Mouse (Mus musculus): Measurements from ENCODE around the gene Mccc1. TPM values are rescaled to one million over a fixed set of nuclear protein-coding genes. Genes with fewer than 3 reads are reported as not detected.

Mccc1 gene
- polyA plus RNA-seq, 1 experiment from 2014 or later = 86.7 TPM

DNA sequence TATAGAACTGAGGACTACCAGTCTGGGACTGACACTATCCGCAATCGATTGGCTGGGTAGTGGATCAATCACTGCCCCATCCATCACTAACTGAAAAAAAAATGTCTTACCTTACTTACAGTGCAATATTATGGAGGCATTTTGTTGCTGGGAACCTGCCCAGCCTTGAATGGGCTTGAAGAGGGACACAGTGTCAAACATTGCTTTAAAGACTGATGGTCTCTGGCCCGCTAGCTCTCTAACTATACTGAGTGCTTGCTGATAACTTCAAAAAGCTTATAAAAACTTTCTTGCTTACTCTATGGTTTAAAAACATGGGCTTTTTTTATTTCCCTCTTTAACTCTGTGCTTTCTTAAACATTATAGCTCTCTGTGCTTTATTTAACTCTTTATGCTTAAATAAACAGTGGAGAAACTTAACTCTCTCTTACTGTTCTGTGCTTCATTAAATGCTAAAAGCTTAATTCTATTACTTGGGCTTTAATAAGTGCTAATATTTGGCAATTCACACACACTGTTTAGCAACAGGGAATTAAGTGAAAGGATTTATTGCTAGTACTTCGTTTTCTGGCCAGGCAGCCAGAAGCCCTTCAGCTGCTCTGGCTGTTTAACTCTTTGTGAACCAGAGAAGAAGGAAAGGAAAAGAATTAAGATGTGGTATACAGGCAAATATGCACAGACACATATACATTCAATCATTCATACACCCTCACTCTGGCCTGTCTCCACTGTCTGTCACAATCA lies 8.1 kb upstream of the Mccc1 start:
- no peak overlapping the region for H3K4me3 ChIP-seq (ENCODE audit: low read length)
- WGBS = 69% methylated on average over 4 of the region's 4 CpGs
- no peak overlapping the region for H3K4me2 ChIP-seq (ENCODE audit: low read depth, low read length)
- no peak overlapping the region for H3K27ac ChIP-seq (ENCODE audit: low read length)
- no peak overlapping the region for H3K9ac ChIP-seq (ENCODE audit: low read length)
- no peaks in the 10 kb centered on the region for H3K9me3 ChIP-seq (replicated peaks; ENCODE audit: control insufficient read depth, low read length)
- H3K4me1 ChIP-seq (ENCODE audit: control insufficient read depth, insufficient read depth, low read length) = peaks cover 4% of the 10 kb centered on the region
- no peaks in the 10 kb centered on the region for H3K36me3 ChIP-seq (ENCODE audit: control insufficient read depth, insufficient read depth)
- ATAC-seq (replicated peaks; ENCODE audit: extremely low read depth, insufficient read depth, low FRiP score) = no peak
- no peaks in the 10 kb centered on the region for H3K27me3 ChIP-seq (ENCODE audit: control insufficient read depth, insufficient read depth, low read length)

DNA sequence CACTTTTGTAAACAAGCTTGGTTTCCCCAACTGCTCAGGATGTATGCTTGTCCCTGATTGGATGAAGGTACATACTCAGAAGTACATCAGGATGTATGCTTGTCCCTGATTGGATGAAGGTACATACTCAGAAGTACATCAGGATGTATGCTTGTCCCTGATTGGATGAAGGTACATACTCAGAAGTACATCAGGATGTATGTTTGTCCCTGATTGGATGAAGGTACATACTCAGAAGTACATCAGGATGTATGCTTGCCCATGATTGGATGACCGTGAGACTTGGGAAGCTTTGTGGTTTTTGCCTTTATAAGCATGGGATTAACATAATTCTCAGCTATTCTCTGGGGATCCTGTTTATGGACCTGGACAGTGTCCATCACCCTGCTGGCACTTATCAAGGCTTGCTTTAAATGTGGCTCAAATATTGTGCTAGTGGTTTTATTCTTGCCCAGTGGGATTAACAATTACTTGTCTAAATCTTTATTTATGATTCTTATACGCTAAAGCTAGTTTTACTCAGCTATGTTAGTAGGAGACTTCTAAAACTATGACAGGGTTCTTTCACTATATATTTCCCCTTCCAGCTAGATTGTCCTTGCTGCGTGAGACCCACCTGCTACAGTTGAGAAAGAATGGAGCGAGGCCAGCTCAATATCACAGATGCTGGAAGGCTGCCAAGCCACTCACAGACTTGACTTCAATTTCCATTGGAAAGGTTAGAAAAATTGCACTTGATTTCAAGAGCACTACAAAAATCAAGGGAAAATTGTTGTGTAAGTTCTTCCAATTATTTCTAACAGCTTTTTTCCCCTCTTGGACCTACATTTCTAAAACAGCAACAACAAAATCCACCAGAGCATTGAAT lies 3.8 kb upstream of the Mccc1 start:
- ATAC-seq (replicated peaks; ENCODE audit: extremely low read depth, insufficient read depth, low FRiP score) = no peak
- H3K27me3 ChIP-seq (ENCODE audit: control insufficient read depth, insufficient read depth, low read length) = no peaks in the 10 kb centered on the region
- H3K9me3 ChIP-seq (replicated peaks; ENCODE audit: control insufficient read depth, low read length) = no peaks in the 10 kb centered on the region
- H3K4me2 ChIP-seq (ENCODE audit: low read depth, low read length) = no peak overlapping the region
- H3K27ac ChIP-seq (ENCODE audit: low read length) = peak overlapping the region; percentile 21; the same call in 1 of the 2 replicates
- H3K4me1 ChIP-seq (ENCODE audit: control insufficient read depth, insufficient read depth, low read length) = peaks cover 7% of the 10 kb centered on the region
- H3K36me3 ChIP-seq (ENCODE audit: control insufficient read depth, insufficient read depth) = no peaks in the 10 kb centered on the region
- no peak overlapping the region for H3K9ac ChIP-seq (ENCODE audit: low read length)
- 49% methylated on average over 4 of the region's 4 CpGs for WGBS
- no peak overlapping the region for H3K4me3 ChIP-seq (ENCODE audit: low read length)

DNA sequence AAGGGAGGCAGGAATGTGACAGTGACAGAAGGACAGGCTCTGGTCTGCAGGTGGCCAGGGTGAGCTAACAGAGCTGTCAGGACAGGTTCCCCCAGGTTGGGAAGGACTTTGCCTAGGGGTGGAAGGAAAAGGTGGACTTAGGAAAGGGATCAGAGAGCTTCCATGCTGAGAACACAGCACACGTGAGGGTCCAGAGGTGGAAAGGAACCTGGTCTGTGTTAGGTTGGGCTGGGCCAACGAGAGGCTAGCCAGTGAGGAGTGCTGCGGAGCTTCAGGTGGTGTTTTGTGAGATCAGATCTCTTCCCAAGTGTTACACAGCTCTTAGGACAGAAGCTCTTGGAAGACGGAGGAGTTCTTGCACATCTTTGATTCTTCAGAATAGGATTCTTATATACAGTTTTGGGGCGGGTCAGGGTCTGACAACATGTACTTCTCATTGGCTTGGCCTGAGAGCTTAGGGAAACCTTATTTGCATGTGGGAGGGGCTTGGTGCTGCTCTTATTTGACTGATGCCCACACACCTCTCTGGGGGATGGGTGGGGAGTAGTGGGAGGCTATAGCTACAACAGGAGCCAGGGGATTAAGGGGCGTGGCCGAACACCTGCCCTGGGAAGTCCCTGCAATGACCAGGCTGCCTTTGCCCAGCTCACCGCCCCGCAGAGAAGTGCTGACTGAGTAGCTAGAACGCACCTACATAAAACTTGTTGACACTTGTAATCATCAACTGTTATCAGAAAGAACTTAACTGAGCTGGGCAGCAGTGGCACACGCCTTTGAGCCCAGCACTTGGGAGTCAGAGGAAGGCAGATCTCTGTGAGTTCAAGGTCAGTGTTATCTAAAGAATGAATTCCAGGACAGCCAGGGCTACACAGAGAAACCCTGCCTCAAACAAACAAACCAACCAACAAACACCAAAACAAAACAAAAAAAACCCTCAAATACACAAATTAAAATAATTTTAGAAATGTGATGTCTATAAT lies 5.6 kb downstream of the Mccc1 start:
- peak overlapping the region; percentile 74 for H3K27ac ChIP-seq (ENCODE audit: low read length)
- no peaks in the 10 kb centered on the region for H3K9me3 ChIP-seq (replicated peaks; ENCODE audit: control insufficient read depth, low read length)
- ATAC-seq (replicated peaks; ENCODE audit: extremely low read depth, insufficient read depth, low FRiP score) = peak; percentile 72; the same call in 1 of the 2 replicates
- H3K36me3 ChIP-seq (ENCODE audit: control insufficient read depth, insufficient read depth) = peaks cover 7% of the 10 kb centered on the region; the same call in 1 of the 2 replicates
- no peak overlapping the region; the same call in 1 of the 2 replicates for H3K4me2 ChIP-seq (ENCODE audit: low read depth, low read length)
- H3K4me3 ChIP-seq (ENCODE audit: low read length) = no peak overlapping the region
- H3K9ac ChIP-seq (ENCODE audit: low read length) = no peak overlapping the region
- 49% methylated on average over 11 of the region's 11 CpGs for WGBS
- peaks cover 22% of the 10 kb centered on the region for H3K4me1 ChIP-seq (ENCODE audit: control insufficient read depth, insufficient read depth, low read length)
- no peaks in the 10 kb centered on the region for H3K27me3 ChIP-seq (ENCODE audit: control insufficient read depth, insufficient read depth, low read length)

DNA sequence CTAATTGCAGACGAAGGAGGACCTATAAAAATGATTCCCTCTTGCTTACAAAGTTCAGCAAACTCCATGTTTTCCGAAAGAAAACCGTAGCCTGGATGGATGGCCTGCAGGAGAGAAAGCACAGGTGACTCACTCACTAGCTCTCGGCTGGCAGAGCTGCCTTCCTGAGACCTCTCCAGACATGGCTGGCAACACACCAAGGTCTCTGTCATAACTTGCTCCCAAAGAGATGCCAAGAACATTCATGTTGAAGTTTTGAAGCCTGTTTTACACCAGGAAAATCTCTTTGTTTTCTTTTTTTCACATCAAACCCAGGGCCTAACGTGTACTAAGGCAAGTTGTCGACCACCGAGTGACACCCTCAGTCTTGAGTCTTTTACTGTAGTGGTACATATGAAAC lies 9.8 kb downstream of the Mccc1 start:
- no peak overlapping the region for H3K4me2 ChIP-seq (ENCODE audit: low read depth, low read length)
- H3K4me3 ChIP-seq (ENCODE audit: low read length) = no peak overlapping the region
- peaks cover 30% of the 10 kb centered on the region for H3K36me3 ChIP-seq (ENCODE audit: control insufficient read depth, insufficient read depth)
- H3K4me1 ChIP-seq (ENCODE audit: control insufficient read depth, insufficient read depth, low read length) = peaks cover 13% of the 10 kb centered on the region
- H3K27ac ChIP-seq (ENCODE audit: low read length) = no peak overlapping the region
- WGBS = 92% methylated on average over 7 of the region's 7 CpGs
- H3K9ac ChIP-seq (ENCODE audit: low read length) = no peak overlapping the region
- H3K27me3 ChIP-seq (ENCODE audit: control insufficient read depth, insufficient read depth, low read length) = no peaks in the 10 kb centered on the region
- no peak for ATAC-seq (replicated peaks; ENCODE audit: extremely low read depth, insufficient read depth, low FRiP score)
- H3K9me3 ChIP-seq (replicated peaks; ENCODE audit: control insufficient read depth, low read length) = no peaks in the 10 kb centered on the region

DNA sequence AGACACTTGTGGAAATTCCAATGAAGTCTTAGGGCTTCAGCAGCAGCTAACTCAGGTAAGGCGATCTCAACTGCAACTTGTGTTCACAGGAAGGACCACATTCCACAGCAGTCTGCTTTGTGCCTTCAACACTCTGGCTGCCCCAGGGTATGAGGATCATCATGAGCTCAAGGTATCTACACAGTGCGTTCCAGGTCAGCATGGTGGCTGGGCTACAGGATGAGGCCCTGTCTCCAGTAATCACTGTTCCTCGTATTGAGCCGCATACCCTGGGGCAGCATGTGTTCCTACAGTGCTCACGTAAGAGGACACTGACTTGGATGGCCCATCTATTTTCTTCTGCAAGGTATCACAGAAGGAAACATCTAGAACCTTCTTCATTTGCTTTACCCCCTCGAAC lies 12.4 kb downstream of the Mccc1 start:
- WGBS = 94% methylated on average over 6 of the region's 6 CpGs
- no peak overlapping the region for H3K4me3 ChIP-seq (ENCODE audit: low read length)
- peaks cover 36% of the 10 kb centered on the region for H3K36me3 ChIP-seq (ENCODE audit: control insufficient read depth, insufficient read depth)
- no peak overlapping the region for H3K27ac ChIP-seq (ENCODE audit: low read length)
- no peak for ATAC-seq (replicated peaks; ENCODE audit: extremely low read depth, insufficient read depth, low FRiP score)
- H3K4me1 ChIP-seq (ENCODE audit: control insufficient read depth, insufficient read depth, low read length) = no peaks in the 10 kb centered on the region
- H3K9me3 ChIP-seq (replicated peaks; ENCODE audit: control insufficient read depth, low read length) = no peaks in the 10 kb centered on the region
- H3K9ac ChIP-seq (ENCODE audit: low read length) = no peak overlapping the region
- H3K27me3 ChIP-seq (ENCODE audit: control insufficient read depth, insufficient read depth, low read length) = no peaks in the 10 kb centered on the region
- H3K4me2 ChIP-seq (ENCODE audit: low read depth, low read length) = no peak overlapping the region

DNA sequence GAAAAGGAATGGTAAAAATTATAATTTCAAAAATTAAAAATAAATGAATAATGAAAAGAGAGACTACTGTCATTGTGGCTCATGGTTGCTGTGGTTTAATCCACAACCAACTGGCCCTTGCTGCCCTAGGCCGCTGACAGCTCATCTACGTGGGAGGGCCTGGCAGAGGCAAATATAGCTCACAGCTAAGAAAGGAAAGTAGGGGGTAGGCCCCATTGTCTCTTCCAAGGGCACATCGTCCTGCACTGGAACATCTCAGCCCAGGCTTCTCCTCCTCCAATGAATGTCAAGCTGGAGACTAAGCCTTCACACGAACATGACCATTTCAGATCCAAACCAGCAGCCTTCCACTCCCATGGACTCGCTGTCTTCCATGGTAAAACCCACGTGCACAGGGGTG lies 14.2 kb downstream of the Mccc1 start:
- Histone ChIP-seq H3K27me3 (ENCODE audit: control insufficient read depth, insufficient read depth, low read length) (no peaks in the 10 kb centered on the region), H3K9ac (ENCODE audit: low read length) (no peak overlapping the region), H3K4me2 (ENCODE audit: low read depth, low read length) (no peak overlapping the region), H3K36me3 (ENCODE audit: control insufficient read depth, insufficient read depth) (peaks cover 44% of the 10 kb centered on the region), H3K4me3 (ENCODE audit: low read length) (no peak overlapping the region), H3K4me1 (ENCODE audit: control insufficient read depth, insufficient read depth, low read length) (no peaks in the 10 kb centered on the region), H3K27ac (ENCODE audit: low read length) (peak overlapping the region; percentile 39), H3K9me3 (replicated peaks; ENCODE audit: control insufficient read depth, low read length) (no peaks in the 10 kb centered on the region)
- 60% methylated on average over 6 of the region's 6 CpGs for WGBS
- peak; percentile 41; the same call in 1 of the 2 replicates for ATAC-seq (replicated peaks; ENCODE audit: extremely low read depth, insufficient read depth, low FRiP score)

DNA sequence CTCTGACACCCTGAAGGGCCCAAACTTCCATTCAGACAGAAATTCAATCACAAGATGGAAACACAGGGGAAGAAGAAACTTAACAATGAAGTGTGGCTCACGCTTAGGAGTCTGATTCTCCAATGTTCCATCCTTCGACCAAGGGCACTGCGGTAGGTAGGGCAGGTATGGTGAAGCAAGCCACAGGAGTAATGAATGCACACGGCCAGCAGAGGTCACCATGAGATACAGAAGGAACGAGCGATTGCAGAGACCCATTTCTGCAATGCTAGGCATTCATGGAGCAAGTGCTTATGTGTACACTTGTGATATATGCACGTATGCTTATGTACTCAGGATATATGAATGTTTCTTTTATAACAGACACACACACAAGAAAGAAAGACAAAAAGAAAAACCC lies 26.9 kb downstream of the Mccc1 start:
- WGBS = 63% methylated on average over 7 of the region's 7 CpGs
- Histone ChIP-seq H3K36me3 (ENCODE audit: control insufficient read depth, insufficient read depth) (peaks cover 34% of the 10 kb centered on the region), H3K27ac (ENCODE audit: low read length) (no peak overlapping the region)

DNA sequence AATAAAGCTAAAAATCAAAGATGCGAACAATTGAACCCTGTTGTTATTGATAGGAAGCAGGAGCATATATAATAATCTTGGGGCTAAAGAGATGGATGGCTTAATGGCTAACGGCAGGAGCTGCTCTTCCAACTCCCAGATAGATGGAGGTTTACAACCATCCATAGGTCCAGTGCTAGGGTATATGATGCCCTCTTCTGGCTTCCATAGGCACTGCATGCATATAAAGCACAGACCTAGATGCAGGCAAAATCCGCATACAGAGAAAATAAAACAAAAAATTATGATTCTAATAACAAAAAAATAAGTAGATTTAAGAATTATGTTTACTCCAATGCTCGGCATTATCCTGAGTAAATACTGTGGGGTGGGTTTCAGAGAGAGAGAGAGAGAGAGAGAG lies 27.5 kb downstream of the Mccc1 start:
- Histone ChIP-seq H3K4me3 (ENCODE audit: low read length) (no peak overlapping the region), H3K9me3 (replicated peaks; ENCODE audit: control insufficient read depth, low read length) (no peaks in the 10 kb centered on the region), H3K4me1 (ENCODE audit: control insufficient read depth, insufficient read depth, low read length) (no peaks in the 10 kb centered on the region), H3K36me3 (ENCODE audit: control insufficient read depth, insufficient read depth) (peaks cover 31% of the 10 kb centered on the region), H3K4me2 (ENCODE audit: low read depth, low read length) (no peak overlapping the region), H3K27ac (ENCODE audit: low read length) (no peak overlapping the region), H3K9ac (ENCODE audit: low read length) (no peak overlapping the region), H3K27me3 (ENCODE audit: control insufficient read depth, insufficient read depth, low read length) (no peaks in the 10 kb centered on the region)
- 78% methylated on average over 4 of the region's 4 CpGs for WGBS
- ATAC-seq (replicated peaks; ENCODE audit: extremely low read depth, insufficient read depth, low FRiP score) = no peak

More for the DNA sequence above, 26.9 kb downstream of the Mccc1 start:
- Histone ChIP-seq H3K4me1 (ENCODE audit: control insufficient read depth, insufficient read depth, low read length) (no peaks in the 10 kb centered on the region), H3K9ac (ENCODE audit: low read length) (no peak overlapping the region), H3K27me3 (ENCODE audit: control insufficient read depth, insufficient read depth, low read length) (no peaks in the 10 kb centered on the region), H3K4me2 (ENCODE audit: low read depth, low read length) (no peak overlapping the region), H3K9me3 (replicated peaks; ENCODE audit: control insufficient read depth, low read length) (no peaks in the 10 kb centered on the region), H3K4me3 (ENCODE audit: low read length) (no peak overlapping the region)
- ATAC-seq (replicated peaks; ENCODE audit: extremely low read depth, insufficient read depth, low FRiP score) = 0 out of 2 replicates have a peak, but pooled peaks have one; percentile 23

All from heart, embryonic 16.5 days (tissue).